Mouse (Mus musculus) E14TG2a.4 (cell line): Measurements from ENCODE around the gene Trim24.

ENCODE experiments used
- CTCF ChIP-seq: conservative IDR thresholded peaks from 2 replicates; pipeline ENCODE4 v1.5.1; 2014; ENCODE audit warnings: low read length
- NANOG ChIP-seq: IDR thresholded peaks from 2 replicates; pipeline ENCODE4 v1.6.1; 2014; ENCODE audit warnings: borderline replicate concordance, low read length, mixed read lengths
- POU5F1 ChIP-seq: IDR thresholded peaks from 2 replicates; pipeline ENCODE4 v1.6.1; 2014; ENCODE audit warnings: low read length, borderline replicate concordance

DNA sequence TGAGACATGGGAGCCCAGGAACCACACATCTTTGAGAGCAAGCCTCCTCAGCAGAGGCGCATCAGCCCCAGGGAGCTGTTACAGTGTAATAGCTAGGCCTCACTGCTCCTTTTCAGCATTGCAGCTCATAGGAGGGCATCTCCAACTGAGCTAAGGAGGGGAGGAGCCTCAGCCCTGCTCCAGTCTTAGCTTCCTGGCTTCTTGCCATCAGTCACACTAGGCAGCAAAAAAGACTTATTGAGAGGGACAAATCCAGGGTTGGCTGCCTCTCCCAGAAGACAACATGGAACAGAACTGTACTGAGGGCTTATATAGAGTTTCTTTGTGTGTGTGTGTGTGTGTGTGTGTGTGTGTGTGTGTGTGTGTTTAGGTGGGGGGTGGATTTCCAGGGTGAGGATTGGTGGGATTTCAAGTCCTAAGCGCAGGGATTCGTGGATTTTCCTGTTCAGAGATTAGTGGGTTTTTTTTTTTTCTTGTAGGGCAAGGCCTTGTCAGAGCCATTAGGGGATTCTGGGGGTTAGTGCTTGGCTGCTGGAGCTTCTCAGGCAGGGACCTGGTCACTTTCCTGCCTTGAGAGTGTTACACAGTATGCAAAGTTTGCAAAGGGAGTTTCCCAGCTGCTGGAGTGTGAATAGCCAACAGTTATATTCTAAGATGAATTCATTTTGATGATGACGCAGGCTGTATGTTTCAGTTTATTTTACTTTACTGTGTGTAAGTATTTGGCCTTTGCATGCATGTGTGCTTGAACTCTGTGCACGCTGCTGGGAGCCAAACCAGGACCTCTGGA is 25.2 kb downstream of the Trim24 start:
- TF ChIP-seq CTCF (no peak), POU5F1 (no peak), NANOG (no peak)
